Mouse (Mus musculus) lung, postnatal 0 days (tissue): ENCODE measurements around the gene Schip1. TPM values are rescaled to one million over a fixed set of nuclear protein-coding genes. Genes with fewer than 3 reads are reported as not detected.

ENCODE experiments used
- ATAC-seq: fragments of 200-750 bp; cut with Nextera tagmentation; 2 replicates; pipeline ENCODE4 v1.8.0; 2017; ENCODE audit warnings: moderate library complexity
- DNase-seq: peaks from one replicate; pipeline ENCODE4 v3.0.0-alpha.2; 2016; ENCODE audit warnings: low spot score
- H3K27ac ChIP-seq: fragments of 300-500 bp; sonication (generic); 2 replicates; pipeline ENCODE4 v1.5.1; 2014; ENCODE audit warnings: antibody characterized with exemption, mild to moderate bottlenecking, low read length, mixed read lengths
- H3K27me3 ChIP-seq: fragments of 300-500 bp; sonication (generic); replicated peaks from 2 replicates; pipeline ENCODE4 v1.6.1; 2014; ENCODE audit warnings: low read length, mixed read lengths; ENCODE audit not compliant: insufficient read depth
- H3K36me3 ChIP-seq: fragments of 300-500 bp; sonication (generic); 2 replicates; pipeline ENCODE4 v1.6.1; 2014; ENCODE audit warnings: low read length, mixed read lengths; ENCODE audit not compliant: insufficient read depth
- H3K4me1 ChIP-seq: fragments of 300-500 bp; sonication (generic); 2 replicates; pipeline ENCODE4 v1.6.1; 2014; ENCODE audit warnings: antibody characterized with exemption, low read depth, low read length, mixed read lengths; ENCODE audit not compliant: insufficient read depth
- H3K4me2 ChIP-seq: fragments of 300-500 bp; sonication (generic); replicated peaks from 2 replicates; pipeline ENCODE4 v1.6.1; 2014; ENCODE audit warnings: low read depth, mild to moderate bottlenecking, low read length, moderate library complexity, mixed read lengths
- H3K4me3 ChIP-seq: fragments of 300-500 bp; sonication (generic); 2 replicates; pipeline ENCODE4 v1.5.1; 2014; ENCODE audit warnings: low read depth, low read length
- H3K9ac ChIP-seq: fragments of 300-500 bp; sonication (generic); replicated peaks from 2 replicates; pipeline ENCODE4 v1.6.1; 2014; ENCODE audit warnings: low read depth, mild to moderate bottlenecking
- H3K9me3 ChIP-seq: fragments of 300-500 bp; sonication (generic); 2 replicates; pipeline ENCODE4 v1.6.1; 2016; ENCODE audit warnings: low read length, mixed read lengths
- CTCF ChIP-seq: IDR thresholded peaks from 2 replicates; pipeline ENCODE4 v1.5.1; 2016; ENCODE audit warnings: antibody characterized with exemption, mild to moderate bottlenecking
- EP300 ChIP-seq: IDR thresholded peaks from 2 replicates; pipeline ENCODE4 v1.6.1; 2016; ENCODE audit warnings: antibody characterized with exemption, mild to moderate bottlenecking, control low read depth
- WGBS: fragments of 180-500 bp; shearing (Covaris S2); extraction: QIAGEN DNeasy Blood & Tissue Kit; methylation state at CpG from one replicate; pipeline ENCODE4 v1.1.7; 2014; 5-methylcytosine and 5-hydroxymethylcytosine counted together
- polyA plus RNA-seq: library from polyadenylated mRNA; unstranded; fragments of >200 nt; fragmentation: Nextera tagmentation; extraction: Ambion mirVana; gene quantifications from 2 replicates; pipeline ENCODE4 v1.2.1, GENCODE M21; 2015

Schip1 gene
- polyA plus RNA-seq, 1 experiment from 2014 or later, result 52.2 TPM

- no peak overlapping the region for H3K4me2 ChIP-seq
- no peak for TF ChIP-seq CTCF
- TF ChIP-seq EP300, result no peak
- no peaks in the 10 kb centered on the region for H3K27me3 ChIP-seq
- H3K36me3 ChIP-seq, result no peaks in the 10 kb centered on the region
- H3K27ac ChIP-seq, result no peak overlapping the region
- H3K9me3 ChIP-seq, result no peaks in the 10 kb centered on the region
- no peak overlapping the region for H3K9ac ChIP-seq
- WGBS, result 34% methylated on average over 3 of the region's 3 CpGs
- peak; percentile 41 for DNase-seq
- no peak overlapping the region for H3K4me3 ChIP-seq
- peak; percentile 72 for ATAC-seq
- H3K4me1 ChIP-seq, result no peaks in the 10 kb centered on the region
These were observed 288.9 kb downstream of the Schip1 start for GRCm38 (mm10) chr3:68353492-68353891.

GRCm38 (mm10) chr3:68356516-68356915, 291.9 kb downstream of the Schip1 start:
- Histone ChIP-seq H3K27ac (no peak overlapping the region), H3K4me2 (no peak overlapping the region), H3K27me3 (no peaks in the 10 kb centered on the region), H3K4me1 (no peaks in the 10 kb centered on the region), H3K9ac (no peak overlapping the region), H3K4me3 (no peak overlapping the region), H3K36me3 (no peaks in the 10 kb centered on the region), H3K9me3 (no peaks in the 10 kb centered on the region)
- 85% methylated on average over 2 of the region's 2 CpGs for WGBS
- ATAC-seq, result no peak
- DNase-seq, result no peak
- TF ChIP-seq EP300 (no peak), CTCF (no peak)

- Histone ChIP-seq H3K4me1 (no peaks in the 10 kb centered on the region), H3K27me3 (no peaks in the 10 kb centered on the region), H3K36me3 (no peaks in the 10 kb centered on the region), H3K9ac (no peak overlapping the region), H3K4me3 (no peak overlapping the region), H3K27ac (no peak overlapping the region), H3K9me3 (no peaks in the 10 kb centered on the region), H3K4me2 (no peak overlapping the region)
- TF ChIP-seq CTCF, result no peak
- TF ChIP-seq EP300, result no peak
- DNase-seq (no peak), ATAC-seq (no peak)
These were observed 303.4 kb downstream of the Schip1 start for GRCm38 (mm10) chr3:68368029-68368428.

GRCm38 (mm10) chr3:68372925-68373324, 308.3 kb downstream of the Schip1 start:
- Histone ChIP-seq H3K4me3 (no peak overlapping the region), H3K27me3 (no peaks in the 10 kb centered on the region), H3K9me3 (no peaks in the 10 kb centered on the region), H3K4me2 (no peak overlapping the region), H3K4me1 (no peaks in the 10 kb centered on the region), H3K36me3 (no peaks in the 10 kb centered on the region), H3K27ac (no peak overlapping the region), H3K9ac (no peak overlapping the region)
- WGBS, result no CpG with 5 or more reads among the region's 1 CpGs
- no peak for ATAC-seq
- peak; percentile 18 for DNase-seq
- no peak for TF ChIP-seq EP300
- TF ChIP-seq CTCF, result no peak

- WGBS, result 9% methylated on average over 10 of the region's 10 CpGs
- H3K27me3 ChIP-seq, result no peaks in the 10 kb centered on the region
- H3K4me3 ChIP-seq, result no peak overlapping the region
- TF ChIP-seq EP300 (no peak), CTCF (no peak)
- no peaks in the 10 kb centered on the region for H3K36me3 ChIP-seq
- H3K4me1 ChIP-seq, result no peaks in the 10 kb centered on the region
- no peak overlapping the region for H3K27ac ChIP-seq
- no peak for ATAC-seq
- no peak overlapping the region for H3K9ac ChIP-seq
- H3K9me3 ChIP-seq, result no peaks in the 10 kb centered on the region
- no peak overlapping the region; the same call in 1 of the 2 replicates for H3K4me2 ChIP-seq
- no peak for DNase-seq
These were observed 310.5 kb downstream of the Schip1 start for GRCm38 (mm10) chr3:68375100-68375508.

GRCm38 (mm10) chr3:68377452-68378198, 313.0 kb downstream of the Schip1 start:
- TF ChIP-seq CTCF (no peak), EP300 (no peak)
- Histone ChIP-seq H3K4me2 (no peak overlapping the region), H3K27me3 (no peaks in the 10 kb centered on the region), H3K36me3 (no peaks in the 10 kb centered on the region), H3K9ac (no peak overlapping the region), H3K9me3 (no peaks in the 10 kb centered on the region), H3K27ac (no peak overlapping the region), H3K4me3 (no peak overlapping the region), H3K4me1 (no peaks in the 10 kb centered on the region)
- WGBS, result 49% methylated on average over 7 of the region's 7 CpGs
- no peak for DNase-seq
- ATAC-seq, result no peak

- no peaks in the 10 kb centered on the region for H3K4me1 ChIP-seq
- no peaks in the 10 kb centered on the region for H3K36me3 ChIP-seq
- TF ChIP-seq EP300 (no peak), CTCF (no peak)
- 61% methylated on average over 2 of the region's 2 CpGs for WGBS
- H3K9me3 ChIP-seq, result no peaks in the 10 kb centered on the region
- ATAC-seq (no peak), DNase-seq (no peak)
- H3K27ac ChIP-seq, result no peak overlapping the region
- no peak overlapping the region for H3K9ac ChIP-seq
- no peak overlapping the region for H3K4me3 ChIP-seq
- no peak overlapping the region for H3K4me2 ChIP-seq
- H3K27me3 ChIP-seq, result no peaks in the 10 kb centered on the region
These were observed 314.2 kb downstream of the Schip1 start for GRCm38 (mm10) chr3:68378799-68379198.
